Mouse (Mus musculus) urinary bladder, postnatal 36 days (tissue): ENCODE data around the gene Gtf2f2.
A peak's percentile ranks its signal among the peaks of the same experiment; 100 is the strongest.

Source experiments
- DNase-seq, 2 experiments: peaks; one replicate each; pipeline ENCODE4 v3.0.0; 2022; ENCODE audit warnings: low spot score in 2 of 2, mixed read lengths in 1 of 2

The Gtf2f2 gene

GRCm38 (mm10) chr14:75866706-75867333 is 143.8 kb downstream of the Gtf2f2 start:
- DNase-seq, result no peak

GRCm38 (mm10) chr14:75863549-75864409 is 146.9 kb downstream of the Gtf2f2 start:
- DNase-seq, result peak; percentile 55 to 72

GRCm38 (mm10) chr14:75862701-75863100 is 148.0 kb downstream of the Gtf2f2 start:
- DNase-seq, result no peak

GRCm38 (mm10) chr14:75859619-75860018 is 151.0 kb downstream of the Gtf2f2 start:
- DNase-seq, result no peak

GRCm38 (mm10) chr14:75858181-75858580 is 152.5 kb downstream of the Gtf2f2 start:
- DNase-seq, result no peak

- DNase-seq, result no peak
Measured at GRCm38 (mm10) chr14:75855263-75855992, 155.2 kb downstream of the Gtf2f2 start.

GRCm38 (mm10) chr14:75852016-75852415 is 158.6 kb downstream of the Gtf2f2 start:
- no peak for DNase-seq

GRCm38 (mm10) chr14:75850819-75851218 is 159.8 kb downstream of the Gtf2f2 start:
- no peak for DNase-seq

- DNase-seq, result no peak
Measured at GRCm38 (mm10) chr14:75849842-75850568, 160.7 kb downstream of the Gtf2f2 start.

GRCm38 (mm10) chr14:75849236-75849635 is 161.4 kb downstream of the Gtf2f2 start:
- DNase-seq, result no peak

- no peak for DNase-seq
Measured at GRCm38 (mm10) chr14:75848482-75848881, 162.2 kb downstream of the Gtf2f2 start.

GRCm38 (mm10) chr14:75847669-75848068 is 163.0 kb downstream of the Gtf2f2 start:
- DNase-seq, result no peak
